Mouse (Mus musculus): ENCODE data around the gene Shc1. TPM values are rescaled to one million over a fixed set of nuclear protein-coding genes. Genes with fewer than 3 reads are reported as not detected.

Gene Shc1
- total and polyA plus RNA-seq, 2 experiments, result 37.7 to 56.8 TPM

DNA sequence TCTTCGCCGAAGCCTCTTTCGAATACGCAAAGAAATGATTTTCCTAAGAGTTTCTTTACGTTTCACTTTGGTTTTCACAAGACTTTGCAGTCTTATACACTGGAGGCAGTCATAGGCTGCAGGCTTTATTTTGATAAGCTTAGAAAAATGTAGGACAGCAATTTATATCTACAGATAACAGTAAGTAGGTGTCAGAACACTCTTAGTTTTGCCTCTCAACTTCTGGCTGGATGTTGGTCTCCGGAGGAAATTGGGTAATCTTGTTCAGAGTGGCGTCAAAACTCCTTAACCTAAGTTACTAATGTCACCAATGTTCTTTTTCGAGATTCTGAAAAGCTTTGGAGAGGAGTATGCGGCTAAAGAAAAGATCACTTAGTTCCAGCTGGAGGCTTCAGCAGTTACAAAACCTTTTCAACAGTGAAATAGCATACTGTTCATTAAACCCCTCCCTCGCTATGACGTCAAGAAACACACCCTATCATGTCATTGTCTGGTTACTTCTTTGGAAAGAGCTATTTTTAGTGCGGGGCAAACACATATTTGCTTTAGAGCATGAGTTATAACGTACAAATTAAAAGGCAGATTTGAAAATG, 40.2 kb downstream of the Shc1 start:
- DNase-seq (ENCODE audit: extremely low read depth, low read depth, low spot score), result peak; percentile 93
- no peak overlapping the region; the same call in 1 of the 2 replicates for H3K4me3 ChIP-seq (ENCODE audit: insufficient read depth, low read depth, low read length)
- H3K9ac ChIP-seq (ENCODE audit: low read depth, low read length), result no peak overlapping the region

DNA sequence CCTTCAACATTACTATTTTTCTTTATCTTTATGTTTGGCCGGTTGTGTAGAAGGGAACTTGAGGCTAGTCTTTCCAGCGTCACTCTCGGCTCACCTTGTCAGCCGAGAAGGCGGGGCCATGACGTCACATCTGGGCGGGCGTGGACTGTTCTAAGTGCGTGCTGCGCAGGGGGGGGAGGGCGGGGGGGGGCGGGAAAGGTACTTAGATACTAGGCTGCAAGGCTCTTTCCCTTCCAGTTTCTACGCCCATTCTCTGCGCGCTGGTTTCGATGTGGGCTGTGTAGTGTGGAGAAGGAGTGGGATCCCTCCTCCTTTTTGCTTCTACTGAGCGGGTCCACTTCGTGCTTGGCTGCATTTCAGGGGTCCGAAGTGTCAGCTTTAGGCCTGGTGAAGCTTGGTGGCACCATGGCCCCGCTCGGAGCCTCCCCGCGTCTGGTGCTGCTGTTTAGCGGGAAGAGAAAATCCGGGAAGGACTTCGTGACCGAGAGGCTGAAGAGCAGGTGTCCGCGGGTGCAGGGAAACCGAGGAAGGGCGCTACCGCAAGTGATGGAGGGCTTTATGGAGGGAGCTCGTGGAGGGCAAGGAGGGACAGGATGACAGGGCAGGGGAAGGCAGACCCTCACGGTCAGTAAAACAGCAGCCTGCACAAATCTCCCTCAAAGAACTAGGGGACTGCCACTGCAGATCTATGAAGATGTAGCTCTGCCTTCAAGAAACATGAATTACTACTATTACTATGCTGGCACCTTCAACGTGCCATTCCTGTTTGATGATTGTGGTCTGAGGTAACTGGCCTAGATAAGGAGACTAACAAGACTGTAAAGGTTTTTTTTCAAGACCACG, 40.9 kb downstream of the Shc1 start:
- under 1% methylated on average over 36 of the region's 36 CpGs for WGBS
- Histone ChIP-seq H3K79me2 (ENCODE audit: control insufficient read depth, insufficient read depth, low read length) (no peaks in the 10 kb centered on the region), H3K36me3 (ENCODE audit: control insufficient read depth, insufficient read depth, low read length) (no peaks in the 10 kb centered on the region; the same call in 1 of the 2 replicates), H3K4me1 (ENCODE audit: control insufficient read depth, insufficient read depth, low read length) (peaks cover 11% of the 10 kb centered on the region; the same call in 1 of the 2 replicates), H3K27me3 (ENCODE audit: control insufficient read depth, insufficient read depth, low read length) (no peaks in the 10 kb centered on the region), H3K4me3 (ENCODE audit: insufficient read depth, low read depth, low read length) (peak overlapping the region; percentile 69), H3K27ac (replicated peaks; ENCODE audit: insufficient read depth, low read depth, low read length) (peak overlapping the region; percentile 53), H3K9ac (ENCODE audit: low read depth, low read length) (peak overlapping the region; percentile 77)
- TF ChIP-seq POLR2A (IDR thresholded peaks at IDR 0.05; ENCODE audit: extremely low read depth, insufficient read depth, low read length) (0 out of 2 replicates have a peak, but pooled peaks have one; percentile 36), CTCF (IDR thresholded peaks at IDR 0.05; ENCODE audit: low read depth, low read length) (no peak)
- DNase-seq (ENCODE audit: extremely low read depth, low read depth, low spot score), result peak; percentile 88

More for the DNA sequence above, 40.2 kb downstream of the Shc1 start:
- 43% methylated on average over 13 of the region's 13 CpGs for WGBS
- TF ChIP-seq POLR2A (IDR thresholded peaks at IDR 0.05; ENCODE audit: extremely low read depth, insufficient read depth, low read length), result no peak
- no peak for TF ChIP-seq CTCF (IDR thresholded peaks at IDR 0.05; ENCODE audit: low read depth, low read length)
- Histone ChIP-seq H3K27me3 (ENCODE audit: control insufficient read depth, insufficient read depth, low read length) (no peaks in the 10 kb centered on the region), H3K27ac (replicated peaks; ENCODE audit: insufficient read depth, low read depth, low read length) (peak overlapping the region; percentile 8), H3K79me2 (ENCODE audit: control insufficient read depth, insufficient read depth, low read length) (no peaks in the 10 kb centered on the region), H3K36me3 (ENCODE audit: control insufficient read depth, insufficient read depth, low read length) (no peaks in the 10 kb centered on the region; the same call in 1 of the 2 replicates), H3K4me1 (ENCODE audit: control insufficient read depth, insufficient read depth, low read length) (peaks cover 11% of the 10 kb centered on the region; the same call in 1 of the 2 replicates)

- Histone ChIP-seq H3K9ac (ENCODE audit: low read depth, low read length) (no peak overlapping the region), H3K79me2 (ENCODE audit: control insufficient read depth, insufficient read depth, low read length) (no peaks in the 10 kb centered on the region), H3K36me3 (ENCODE audit: control insufficient read depth, insufficient read depth, low read length) (peaks cover 2% of the 10 kb centered on the region; the same call in 1 of the 2 replicates), H3K27ac (replicated peaks; ENCODE audit: insufficient read depth, low read depth, low read length) (no peak overlapping the region), H3K4me3 (ENCODE audit: insufficient read depth, low read depth, low read length) (no peak overlapping the region), H3K27me3 (ENCODE audit: control insufficient read depth, insufficient read depth, low read length) (no peaks in the 10 kb centered on the region), H3K4me1 (ENCODE audit: control insufficient read depth, insufficient read depth, low read length) (no peaks in the 10 kb centered on the region)
- TF ChIP-seq POLR2A (IDR thresholded peaks at IDR 0.05; ENCODE audit: extremely low read depth, insufficient read depth, low read length) (no peak), CTCF (IDR thresholded peaks at IDR 0.05; ENCODE audit: low read depth, low read length) (no peak)
- 86% methylated on average over 4 of the region's 4 CpGs for WGBS
- no peak for DNase-seq (ENCODE audit: extremely low read depth, low read depth, low spot score)
These were observed 50.0 kb downstream of the Shc1 start for GRCm38 (mm10) chr3:89468268-89468667.

GRCm38 (mm10) chr3:89472280-89472679, 54.0 kb downstream of the Shc1 start:
- no peak for DNase-seq (ENCODE audit: extremely low read depth, low read depth, low spot score)
- H3K27me3 ChIP-seq (ENCODE audit: control insufficient read depth, insufficient read depth, low read length), result no peaks in the 10 kb centered on the region
- H3K9ac ChIP-seq (ENCODE audit: low read depth, low read length), result no peak overlapping the region
- H3K27ac ChIP-seq (replicated peaks; ENCODE audit: insufficient read depth, low read depth, low read length), result no peak overlapping the region
- no peaks in the 10 kb centered on the region for H3K4me1 ChIP-seq (ENCODE audit: control insufficient read depth, insufficient read depth, low read length)
- 83% methylated on average over 7 of the region's 7 CpGs for WGBS
- TF ChIP-seq CTCF (IDR thresholded peaks at IDR 0.05; ENCODE audit: low read depth, low read length) (no peak), POLR2A (IDR thresholded peaks at IDR 0.05; ENCODE audit: extremely low read depth, insufficient read depth, low read length) (no peak)
- no peaks in the 10 kb centered on the region for H3K79me2 ChIP-seq (ENCODE audit: control insufficient read depth, insufficient read depth, low read length)
- no peak overlapping the region for H3K4me3 ChIP-seq (ENCODE audit: insufficient read depth, low read depth, low read length)
- no peaks in the 10 kb centered on the region for H3K36me3 ChIP-seq (ENCODE audit: control insufficient read depth, insufficient read depth, low read length)

- H3K9ac ChIP-seq (ENCODE audit: low read depth, low read length), result no peak overlapping the region
- no peaks in the 10 kb centered on the region for H3K36me3 ChIP-seq (ENCODE audit: control insufficient read depth, insufficient read depth, low read length)
- WGBS, result 80% methylated on average over 6 of the region's 6 CpGs
- H3K79me2 ChIP-seq (ENCODE audit: control insufficient read depth, insufficient read depth, low read length), result no peaks in the 10 kb centered on the region
- no peak for DNase-seq (ENCODE audit: extremely low read depth, low read depth, low spot score)
- TF ChIP-seq POLR2A (IDR thresholded peaks at IDR 0.05; ENCODE audit: extremely low read depth, insufficient read depth, low read length) (no peak), CTCF (IDR thresholded peaks at IDR 0.05; ENCODE audit: low read depth, low read length) (no peak)
- no peaks in the 10 kb centered on the region for H3K4me1 ChIP-seq (ENCODE audit: control insufficient read depth, insufficient read depth, low read length)
- no peak overlapping the region for H3K4me3 ChIP-seq (ENCODE audit: insufficient read depth, low read depth, low read length)
- H3K27ac ChIP-seq (replicated peaks; ENCODE audit: insufficient read depth, low read depth, low read length), result no peak overlapping the region
- H3K27me3 ChIP-seq (ENCODE audit: control insufficient read depth, insufficient read depth, low read length), result no peaks in the 10 kb centered on the region
These were observed 55.6 kb downstream of the Shc1 start for GRCm38 (mm10) chr3:89473838-89474237.
